Mouse (Mus musculus): ENCODE measurements around the gene Tmod3. TPM values are rescaled to one million over a fixed set of nuclear protein-coding genes. Genes with fewer than 3 reads are reported as not detected.

Gene Tmod3
- 83.8 and 101 TPM in 2 replicates for polyA plus RNA-seq (2016; fragmentation: Nextera tagmentation; extraction: Ambion mirVana)

DNA sequence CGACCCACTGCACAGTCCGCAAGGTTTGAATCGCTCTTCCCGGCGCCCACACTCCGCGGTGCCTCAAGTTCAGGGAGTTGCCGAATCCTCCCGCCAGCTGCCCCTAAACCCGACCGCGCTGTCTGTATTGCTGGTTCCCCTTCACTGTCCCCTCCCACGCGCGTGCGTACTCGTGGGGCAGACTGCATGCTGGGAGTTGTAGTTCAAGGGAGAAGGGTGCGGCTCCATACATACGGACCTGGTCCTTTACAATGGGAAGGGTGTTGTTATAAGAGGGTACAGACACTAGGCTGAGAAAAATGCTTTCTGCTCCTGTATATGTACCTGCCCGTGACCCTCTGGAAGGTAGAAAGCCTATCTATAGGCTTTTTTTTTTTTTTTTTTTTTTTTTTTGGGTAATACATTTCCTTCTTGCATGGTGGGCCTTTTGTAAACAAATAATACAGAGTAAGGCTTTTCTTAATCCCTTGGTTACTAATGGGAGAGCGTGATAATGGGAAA lies at the start of gene Tmod3:
Gene Tmod3, minus strand, starts transcription at position 146 of the 501 bp plus-strand sequence.
- H3K36me3 ChIP-seq = no peaks in the 10 kb centered on the region
- peaks cover 25% of the 10 kb centered on the region for H3K4me1 ChIP-seq (replicated peaks)
- no peaks in the 10 kb centered on the region for H3K9me3 ChIP-seq
- H3K4me3 ChIP-seq = peak within 1 kb of the TSS; percentile 90
- 4% methylated on average over 21 of the region's 21 CpGs for WGBS
- peak; percentile 93 for DNase-seq (ENCODE audit: low spot score)
- no peaks in the 10 kb centered on the region for H3K27me3 ChIP-seq (ENCODE audit: insufficient read depth, poor library complexity, severe bottlenecking)
- peak within 1 kb of the TSS; percentile 91 for H3K27ac ChIP-seq

DNA sequence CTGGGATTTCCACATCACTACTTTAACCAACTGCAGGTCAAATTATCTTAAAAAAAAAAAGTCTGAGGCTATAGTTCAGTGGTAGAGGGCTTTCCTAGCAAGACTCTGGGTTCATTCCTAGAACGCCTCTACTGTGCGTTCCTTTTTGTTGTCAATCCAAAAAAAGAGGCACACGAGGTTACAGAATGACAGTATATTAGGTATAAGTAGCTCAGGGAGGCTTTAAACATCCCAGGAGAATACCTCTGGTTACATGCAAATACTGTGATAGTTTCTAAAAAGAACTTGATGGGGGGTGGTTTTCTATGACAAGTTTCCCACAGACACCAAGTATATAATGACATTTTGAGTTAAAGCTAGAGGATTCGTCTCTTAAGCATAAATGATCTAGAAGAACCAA lies 48.0 kb upstream of the Tmod3 start:
- Histone ChIP-seq H3K27ac (no peak overlapping the region), H3K27me3 (ENCODE audit: insufficient read depth, poor library complexity, severe bottlenecking) (peaks cover 9% of the 10 kb centered on the region; the same call in 1 of the 2 replicates), H3K36me3 (peaks cover 19% of the 10 kb centered on the region), H3K4me3 (no peak overlapping the region), H3K4me1 (replicated peaks) (peaks cover 7% of the 10 kb centered on the region; the same call in 1 of the 2 replicates), H3K9me3 (0 out of 2 replicates have a peak, but pooled peaks cover 3% of the 10 kb centered on the region)
- 91% methylated on average over 4 of the region's 4 CpGs for WGBS
- no peak for DNase-seq (ENCODE audit: low spot score)

DNA sequence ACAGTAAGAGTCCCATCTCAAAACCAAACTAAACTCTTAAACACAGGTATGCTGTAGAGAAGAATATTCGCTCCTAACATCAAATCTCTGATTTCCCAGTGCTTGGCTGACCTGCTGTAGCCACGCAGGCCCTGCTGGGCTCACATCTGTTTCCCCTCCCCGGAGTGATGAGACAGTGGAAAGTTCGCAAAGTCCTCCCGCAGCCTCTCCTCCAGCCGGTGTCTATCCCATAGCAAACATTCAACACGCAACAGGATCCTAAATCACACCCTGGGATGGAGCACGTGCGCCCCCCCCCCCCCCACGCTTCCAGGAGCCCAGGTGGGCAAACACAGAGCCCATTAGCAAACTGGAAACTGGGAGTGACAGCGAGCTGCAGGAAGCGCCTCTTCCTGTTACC lies 42.1 kb upstream of the Tmod3 start:
- peaks cover 9% of the 10 kb centered on the region; the same call in 1 of the 2 replicates for H3K4me1 ChIP-seq (replicated peaks)
- H3K4me3 ChIP-seq = no peak overlapping the region
- WGBS = 56% methylated on average over 12 of the region's 12 CpGs
- no peaks in the 10 kb centered on the region for H3K27me3 ChIP-seq (ENCODE audit: insufficient read depth, poor library complexity, severe bottlenecking)
- H3K9me3 ChIP-seq = 0 out of 2 replicates have a peak, but pooled peaks cover 3% of the 10 kb centered on the region
- DNase-seq (ENCODE audit: low spot score) = no peak
- peaks cover 21% of the 10 kb centered on the region for H3K36me3 ChIP-seq
- H3K27ac ChIP-seq = no peak overlapping the region

DNA sequence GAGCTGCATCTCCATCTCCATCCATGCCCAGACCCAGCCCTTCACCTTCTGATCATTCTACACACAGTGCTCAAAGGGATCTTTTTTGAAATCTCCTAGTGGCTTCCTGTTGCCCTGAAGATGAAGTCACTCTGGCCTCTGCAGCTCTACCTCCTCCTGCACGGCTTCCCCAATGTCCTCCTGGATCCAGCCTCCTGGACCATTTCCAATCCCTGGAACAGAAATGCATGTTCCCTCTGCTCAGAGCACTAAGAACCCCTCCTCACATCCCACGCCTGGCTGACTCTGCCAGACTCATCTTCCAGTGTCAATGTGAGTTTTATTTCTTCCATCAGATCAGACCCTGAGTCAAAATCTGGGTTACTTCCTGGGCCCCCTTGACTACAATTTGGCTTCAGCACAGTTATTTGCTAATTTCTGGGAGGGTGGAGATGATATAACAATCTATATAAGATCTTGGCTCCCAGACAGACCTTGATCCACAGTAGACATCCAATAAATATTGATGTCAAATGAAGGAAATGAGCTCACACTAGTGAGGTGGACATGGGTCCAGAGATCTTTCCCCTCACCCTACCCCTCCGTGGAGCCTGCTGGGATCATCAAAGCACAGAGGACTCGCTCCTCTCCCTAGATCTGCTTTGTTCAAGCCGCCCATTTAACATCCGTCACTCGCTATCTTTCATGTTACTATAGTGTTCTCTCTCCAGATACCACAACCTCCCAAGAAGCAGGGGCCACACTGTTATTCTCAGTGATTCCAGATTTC lies 40.9 kb upstream of the Tmod3 start:
- H3K4me3 ChIP-seq = no peak overlapping the region
- H3K36me3 ChIP-seq = peaks cover 26% of the 10 kb centered on the region
- DNase-seq (ENCODE audit: low spot score) = no peak
- H3K27me3 ChIP-seq (ENCODE audit: insufficient read depth, poor library complexity, severe bottlenecking) = no peaks in the 10 kb centered on the region
- H3K27ac ChIP-seq = no peak overlapping the region
- WGBS = 76% methylated on average over 7 of the region's 7 CpGs
- peaks cover 9% of the 10 kb centered on the region; the same call in 1 of the 2 replicates for H3K4me1 ChIP-seq (replicated peaks)
- 0 out of 2 replicates have a peak, but pooled peaks cover 3% of the 10 kb centered on the region for H3K9me3 ChIP-seq

DNA sequence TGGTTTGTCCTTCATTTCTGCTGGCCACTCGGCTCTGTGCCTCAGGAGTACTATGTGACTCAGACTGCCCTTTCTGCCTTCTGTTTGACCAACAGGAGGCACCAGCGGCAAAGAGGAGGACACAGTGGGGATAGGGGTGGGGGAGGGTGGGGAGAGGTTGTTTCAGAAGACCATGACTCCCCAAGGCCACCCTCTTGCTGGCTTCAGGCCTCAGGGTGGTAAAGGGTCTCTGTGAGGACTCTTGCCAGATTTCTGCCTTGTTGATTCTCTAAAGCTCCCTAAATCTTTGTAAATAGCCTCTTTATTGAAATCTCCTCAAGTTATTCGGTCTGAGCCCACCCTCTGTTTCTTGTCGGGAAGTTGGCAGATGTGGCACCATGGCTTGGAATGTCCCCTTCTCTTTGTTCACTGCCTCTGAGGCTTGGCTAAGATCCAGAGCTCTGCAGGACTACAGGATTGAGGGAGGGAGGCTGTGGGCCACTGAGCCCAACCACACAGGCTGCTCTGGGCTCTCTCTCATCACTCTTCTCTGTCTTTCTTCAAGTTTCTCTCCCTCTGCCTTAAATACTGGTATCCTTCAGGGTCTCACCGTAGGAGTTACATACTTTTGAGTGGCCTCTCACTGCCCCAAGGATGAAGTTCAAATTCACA lies 39.9 kb upstream of the Tmod3 start:
- Histone ChIP-seq H3K4me1 (replicated peaks) (peaks cover 9% of the 10 kb centered on the region; the same call in 1 of the 2 replicates), H3K9me3 (no peaks in the 10 kb centered on the region), H3K27me3 (ENCODE audit: insufficient read depth, poor library complexity, severe bottlenecking) (no peaks in the 10 kb centered on the region), H3K4me3 (no peak overlapping the region), H3K36me3 (peaks cover 28% of the 10 kb centered on the region), H3K27ac (0 out of 2 replicates have a peak overlapping the region, but pooled peaks have one; percentile 45)
- WGBS = 62% methylated on average over 5 of the region's 5 CpGs
- DNase-seq (ENCODE audit: low spot score) = no peak

DNA sequence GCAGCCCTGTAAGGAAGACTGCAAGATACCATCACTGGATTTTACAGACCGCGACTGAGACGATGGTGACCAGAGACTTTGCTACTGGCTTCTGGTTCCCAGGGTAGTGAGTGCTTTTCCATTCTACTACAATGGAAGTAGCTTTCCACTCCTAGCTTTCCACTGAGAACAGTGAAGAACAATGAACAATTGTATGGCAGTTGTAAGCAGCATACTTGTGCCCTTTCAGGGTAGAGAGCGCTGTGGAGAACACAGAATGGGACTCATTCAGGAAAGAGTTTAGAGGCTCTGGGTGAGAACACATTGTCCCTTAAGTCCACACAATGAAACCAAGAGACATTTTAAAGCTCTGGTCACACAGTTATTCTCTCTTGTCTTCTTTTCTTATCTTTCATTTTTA lies 38.1 kb upstream of the Tmod3 start:
- WGBS = 80% methylated on average over 4 of the region's 4 CpGs
- no peaks in the 10 kb centered on the region for H3K27me3 ChIP-seq (ENCODE audit: insufficient read depth, poor library complexity, severe bottlenecking)
- DNase-seq (ENCODE audit: low spot score) = no peak
- no peak overlapping the region for H3K4me3 ChIP-seq
- no peak overlapping the region for H3K27ac ChIP-seq
- H3K36me3 ChIP-seq = peaks cover 33% of the 10 kb centered on the region
- no peaks in the 10 kb centered on the region for H3K9me3 ChIP-seq
- H3K4me1 ChIP-seq (replicated peaks) = peaks cover 9% of the 10 kb centered on the region; the same call in 1 of the 2 replicates

DNA sequence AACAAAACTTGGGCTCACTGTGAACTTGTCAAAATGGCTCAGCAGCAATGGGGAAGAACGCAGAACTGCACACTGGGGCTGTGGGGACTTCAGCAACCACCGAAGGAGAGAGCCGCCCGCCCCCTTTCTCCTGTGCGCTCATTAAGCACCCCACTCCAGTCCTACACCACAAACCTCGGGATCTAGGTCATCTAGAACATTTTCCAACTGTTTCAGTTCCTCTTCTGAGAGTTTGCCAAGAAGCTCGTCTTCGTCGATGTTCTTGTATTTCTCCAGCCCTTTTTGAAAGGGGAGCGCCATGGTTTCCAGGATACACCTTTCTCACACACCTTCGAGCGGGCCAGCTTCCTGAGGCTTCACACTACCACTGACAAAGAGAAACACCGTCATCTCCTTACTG lies 37.6 kb upstream of the Tmod3 start:
- Histone ChIP-seq H3K9me3 (no peaks in the 10 kb centered on the region), H3K4me1 (replicated peaks) (peaks cover 9% of the 10 kb centered on the region; the same call in 1 of the 2 replicates), H3K36me3 (peaks cover 39% of the 10 kb centered on the region), H3K27me3 (ENCODE audit: insufficient read depth, poor library complexity, severe bottlenecking) (no peaks in the 10 kb centered on the region), H3K27ac (no peak overlapping the region), H3K4me3 (no peak overlapping the region)
- 92% methylated on average over 13 of the region's 13 CpGs for WGBS
- DNase-seq (ENCODE audit: low spot score) = no peak

DNA sequence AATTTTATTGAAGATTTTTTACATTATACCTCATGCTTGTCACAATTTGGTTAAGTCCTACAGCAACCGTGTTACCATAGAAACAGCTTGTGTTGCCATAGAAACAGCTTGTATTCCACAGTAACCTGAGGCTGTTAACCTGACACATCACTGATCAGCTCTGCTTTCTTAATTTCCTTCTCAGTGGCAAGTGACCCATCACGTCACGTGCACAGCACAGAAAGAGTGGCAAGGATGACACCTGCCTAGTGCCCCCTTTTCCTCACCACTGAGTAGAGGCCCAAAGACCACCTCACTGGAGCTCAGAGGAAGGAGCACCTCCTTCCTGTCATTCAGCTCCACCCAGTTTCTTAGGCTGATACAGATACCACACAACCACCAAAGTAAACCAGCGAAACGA lies 34.0 kb upstream of the Tmod3 start:
- no peak for DNase-seq (ENCODE audit: low spot score)
- WGBS = 86% methylated on average over 5 of the region's 5 CpGs
- Histone ChIP-seq H3K27ac (no peak overlapping the region), H3K9me3 (no peaks in the 10 kb centered on the region), H3K27me3 (ENCODE audit: insufficient read depth, poor library complexity, severe bottlenecking) (no peaks in the 10 kb centered on the region), H3K36me3 (peaks cover 73% of the 10 kb centered on the region), H3K4me3 (no peak overlapping the region), H3K4me1 (replicated peaks) (peaks cover 5% of the 10 kb centered on the region; the same call in 1 of the 2 replicates)

DNA sequence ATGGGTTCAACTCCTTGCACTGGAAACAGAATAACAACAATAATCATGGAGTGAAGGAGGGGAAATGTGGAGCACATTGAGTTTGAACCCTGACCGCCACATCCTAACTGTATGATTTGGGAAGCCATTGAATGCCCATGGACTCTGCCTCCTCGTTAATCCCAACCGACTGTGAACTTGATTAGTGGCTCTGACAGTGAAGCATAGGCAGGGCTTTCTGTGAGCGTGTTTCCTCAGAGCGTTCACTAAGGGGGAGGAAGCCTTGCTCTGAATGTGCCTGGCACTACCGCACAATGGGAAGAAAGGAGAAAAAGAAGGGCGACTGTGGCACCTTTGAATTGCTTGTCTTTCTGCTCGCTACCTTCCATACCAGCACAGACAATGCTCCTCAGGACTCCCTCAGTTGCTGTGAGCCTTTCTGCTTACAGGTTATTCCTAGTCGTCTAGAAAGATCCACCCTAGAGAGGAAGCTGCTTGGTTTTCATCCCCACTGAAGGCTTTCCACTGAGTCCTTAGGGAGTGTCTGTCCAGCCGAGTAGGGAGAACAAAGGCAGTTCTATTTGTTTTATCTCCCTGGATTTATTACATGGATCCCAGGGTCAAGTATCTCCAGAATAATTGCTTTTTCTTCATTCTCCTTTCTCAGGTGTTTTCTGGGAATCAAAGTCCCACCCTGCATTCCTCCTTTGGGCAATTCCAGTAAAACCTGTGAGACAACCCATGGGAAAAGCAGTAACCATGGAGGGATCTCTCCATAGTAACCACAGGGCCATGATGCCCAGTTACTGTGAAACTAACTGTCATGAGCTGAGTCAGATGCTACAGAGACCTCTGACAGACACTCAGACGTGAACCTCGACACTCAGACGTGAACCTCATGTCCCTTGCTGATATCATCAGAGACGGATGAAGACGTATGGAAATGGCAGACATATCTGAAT lies 30.7 kb upstream of the Tmod3 start:
- H3K36me3 ChIP-seq = peaks cover 92% of the 10 kb centered on the region
- H3K9me3 ChIP-seq = no peaks in the 10 kb centered on the region
- no peak overlapping the region for H3K4me3 ChIP-seq
- no peak for DNase-seq (ENCODE audit: low spot score)
- no peaks in the 10 kb centered on the region for H3K4me1 ChIP-seq (replicated peaks)
- WGBS = 88% methylated on average over 15 of the region's 15 CpGs
- H3K27me3 ChIP-seq (ENCODE audit: insufficient read depth, poor library complexity, severe bottlenecking) = no peaks in the 10 kb centered on the region
- no peak overlapping the region for H3K27ac ChIP-seq

DNA sequence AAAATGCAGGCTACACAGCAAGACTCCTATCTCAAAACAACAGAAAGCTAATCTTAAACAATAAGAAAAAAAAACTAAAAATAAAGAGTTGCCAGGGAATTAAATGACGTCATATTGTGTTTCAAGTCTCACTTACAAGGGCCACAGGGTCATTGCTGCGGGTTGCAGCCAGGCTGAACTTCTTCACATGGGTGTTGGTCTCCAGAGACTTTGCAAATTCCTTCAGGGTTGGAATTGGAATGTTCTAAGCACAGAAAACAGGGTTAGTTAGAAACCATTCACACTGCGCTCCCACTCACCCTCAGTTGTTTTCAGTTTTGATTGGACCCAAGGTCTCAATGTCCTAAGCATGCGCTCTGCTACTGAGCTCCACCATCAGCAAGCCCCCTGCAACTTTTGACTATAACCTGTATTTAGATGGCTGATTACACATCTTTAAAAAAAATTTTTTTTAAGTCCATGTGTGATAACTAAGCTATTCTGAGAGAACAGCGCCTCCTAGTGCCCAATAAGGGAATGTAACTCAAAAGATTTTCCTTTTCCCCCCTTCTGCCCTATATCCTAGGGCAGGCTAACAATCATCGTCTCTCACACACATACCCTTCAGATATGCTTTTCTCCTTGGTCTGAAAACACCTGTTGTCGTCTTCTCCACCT lies 22.4 kb upstream of the Tmod3 start:
- no peak overlapping the region for H3K4me3 ChIP-seq
- H3K27me3 ChIP-seq (ENCODE audit: insufficient read depth, poor library complexity, severe bottlenecking) = no peaks in the 10 kb centered on the region
- no peaks in the 10 kb centered on the region for H3K4me1 ChIP-seq (replicated peaks)
- peaks cover 50% of the 10 kb centered on the region for H3K36me3 ChIP-seq
- no peaks in the 10 kb centered on the region for H3K9me3 ChIP-seq
- no peak for DNase-seq (ENCODE audit: low spot score)
- no peak overlapping the region for H3K27ac ChIP-seq
- WGBS = 57% methylated on average over 7 of the region's 7 CpGs

DNA sequence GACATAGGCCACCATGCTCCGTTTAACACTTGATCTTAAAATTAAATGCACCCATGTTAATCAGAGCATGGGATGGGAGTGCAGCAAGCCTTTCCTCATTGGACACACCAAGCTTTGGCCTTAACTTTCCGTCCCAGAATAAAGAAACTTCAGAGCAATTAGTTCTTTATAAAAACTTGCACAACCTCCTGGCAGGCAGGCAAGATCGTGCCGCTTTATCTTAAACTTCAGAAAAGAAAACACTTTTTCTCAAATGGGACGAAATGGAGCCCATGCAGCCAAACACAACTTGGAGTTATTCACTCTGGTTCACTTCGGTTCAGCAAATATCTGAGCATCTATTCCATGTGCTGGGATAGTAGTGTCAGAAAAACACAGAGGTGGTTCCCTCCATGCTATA lies 19.9 kb upstream of the Tmod3 start:
- DNase-seq (ENCODE audit: low spot score) = no peak
- Histone ChIP-seq H3K9me3 (no peaks in the 10 kb centered on the region), H3K4me3 (no peak overlapping the region), H3K36me3 (peaks cover 54% of the 10 kb centered on the region), H3K27ac (no peak overlapping the region), H3K27me3 (ENCODE audit: insufficient read depth, poor library complexity, severe bottlenecking) (no peaks in the 10 kb centered on the region), H3K4me1 (replicated peaks) (no peaks in the 10 kb centered on the region)
- 93% methylated on average over 6 of the region's 6 CpGs for WGBS
